Mouse (Mus musculus) midbrain, embryonic 15.5 days (tissue): ENCODE measurements around the gene Mrpl51. TPM values are rescaled to one million over a fixed set of nuclear protein-coding genes. Genes with fewer than 3 reads are reported as not detected.

Experiments
- ATAC-seq: fragments of 200-750 bp; cut with Nextera tagmentation; replicated peaks from 2 replicates; pipeline ENCODE4 v1.8.0; 2017; ENCODE audit warnings: moderate TSS enrichment
- H3K27ac ChIP-seq: fragments of 300-500 bp; sonication (generic); 2 replicates; pipeline ENCODE4 v1.5.1; 2015; ENCODE audit warnings: mild to moderate bottlenecking, inconsistent platforms
- H3K27me3 ChIP-seq: fragments of 300-500 bp; sonication (generic); replicated peaks from 2 replicates; pipeline ENCODE4 v1.6.1; 2015; ENCODE audit warnings: inconsistent platforms
- H3K36me3 ChIP-seq: fragments of 300-500 bp; sonication (generic); replicated peaks from 2 replicates; pipeline ENCODE4 v1.6.1; 2015; ENCODE audit warnings: inconsistent platforms
- H3K4me1 ChIP-seq: fragments of 300-500 bp; sonication (generic); 2 replicates; pipeline ENCODE4 v1.6.1; 2015; ENCODE audit warnings: inconsistent platforms
- H3K4me2 ChIP-seq: fragments of 300-500 bp; sonication (generic); 2 replicates; pipeline ENCODE4 v1.6.1; 2015; ENCODE audit warnings: inconsistent platforms, mild to moderate bottlenecking, moderate library complexity
- H3K4me3 ChIP-seq: fragments of 300-500 bp; sonication (generic); 2 replicates; pipeline ENCODE4 v1.5.1; 2015; ENCODE audit warnings: mild to moderate bottlenecking, inconsistent platforms
- H3K9ac ChIP-seq: fragments of 300-500 bp; sonication (generic); 2 replicates; pipeline ENCODE4 v1.6.1; 2015; ENCODE audit warnings: mild to moderate bottlenecking, inconsistent platforms
- H3K9me3 ChIP-seq: fragments of 300-500 bp; sonication (generic); 2 replicates; pipeline ENCODE4 v1.6.1; 2016; ENCODE audit warnings: inconsistent platforms
- WGBS: fragments of 180-500 bp; shearing (Covaris S2); methylation state at CpG from one replicate; pipeline ENCODE4 v1.1.7; 2015; ENCODE audit warnings: mixed read lengths; 5-methylcytosine and 5-hydroxymethylcytosine counted together
- polyA plus RNA-seq: library from polyadenylated mRNA; unstranded; fragments of >200 nt; fragmentation: Nextera tagmentation; extraction: Ambion mirVana; gene quantifications from 2 replicates; pipeline ENCODE4 v1.2.1, GENCODE M21; 2015

Mrpl51 gene
- polyA plus RNA-seq, 1 experiment from 2014 or later, result 129 TPM

DNA sequence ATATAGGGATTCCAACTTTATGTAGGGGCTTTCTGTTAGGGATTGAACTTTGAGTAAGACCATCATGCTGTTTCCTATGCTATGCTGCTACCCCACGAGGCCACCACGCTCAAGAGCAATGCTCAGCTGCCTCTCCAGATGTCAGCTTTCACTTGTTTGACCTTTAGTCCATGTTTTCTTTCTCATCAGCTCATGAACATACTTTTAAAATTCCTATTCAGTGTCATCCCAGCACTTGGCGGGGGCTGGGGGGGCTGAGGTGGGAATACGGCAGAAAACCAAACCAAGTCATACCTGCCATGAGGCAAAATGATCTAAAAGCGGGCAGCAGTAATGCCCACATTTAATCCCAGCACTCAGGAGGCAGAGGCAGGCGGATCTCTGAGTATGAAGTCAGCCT is 21.5 kb downstream of the Mrpl51 start:
- Histone ChIP-seq H3K4me1 (peaks cover 8% of the 10 kb centered on the region), H3K4me2 (no peak overlapping the region), H3K27me3 (peaks cover 20% of the 10 kb centered on the region), H3K4me3 (no peak overlapping the region), H3K27ac (no peak overlapping the region), H3K9ac (no peak overlapping the region), H3K36me3 (no peaks in the 10 kb centered on the region), H3K9me3 (no peaks in the 10 kb centered on the region)
- 64% methylated on average over 6 of the region's 6 CpGs for WGBS
- no peak for ATAC-seq

DNA sequence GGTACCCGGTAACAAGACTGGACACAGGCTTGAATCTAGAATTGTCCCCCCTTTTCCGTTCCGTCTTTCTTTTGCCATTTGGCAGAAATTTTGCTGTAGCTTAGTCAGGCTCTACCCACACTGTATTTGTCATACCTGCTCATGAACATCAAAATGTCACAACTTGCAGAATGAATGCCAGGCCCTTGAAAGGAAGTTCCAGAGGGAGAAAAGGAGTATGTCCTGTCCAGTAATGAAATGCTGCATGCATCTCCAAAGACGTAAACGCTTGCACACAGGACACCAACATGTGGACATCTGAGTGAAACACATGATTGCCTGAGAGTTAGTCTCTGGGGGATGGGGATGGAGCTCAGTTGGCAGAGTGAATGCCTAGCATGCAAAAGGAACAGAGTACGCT is 22.1 kb downstream of the Mrpl51 start:
- no peak overlapping the region for H3K9ac ChIP-seq
- H3K4me3 ChIP-seq, result no peak overlapping the region
- H3K27ac ChIP-seq, result no peak overlapping the region
- peaks cover 8% of the 10 kb centered on the region for H3K4me1 ChIP-seq
- no peak overlapping the region for H3K4me2 ChIP-seq
- no peaks in the 10 kb centered on the region for H3K9me3 ChIP-seq
- no peaks in the 10 kb centered on the region for H3K36me3 ChIP-seq
- WGBS, result 81% methylated on average over 6 of the region's 6 CpGs
- H3K27me3 ChIP-seq, result peaks cover 20% of the 10 kb centered on the region
- ATAC-seq, result no peak

DNA sequence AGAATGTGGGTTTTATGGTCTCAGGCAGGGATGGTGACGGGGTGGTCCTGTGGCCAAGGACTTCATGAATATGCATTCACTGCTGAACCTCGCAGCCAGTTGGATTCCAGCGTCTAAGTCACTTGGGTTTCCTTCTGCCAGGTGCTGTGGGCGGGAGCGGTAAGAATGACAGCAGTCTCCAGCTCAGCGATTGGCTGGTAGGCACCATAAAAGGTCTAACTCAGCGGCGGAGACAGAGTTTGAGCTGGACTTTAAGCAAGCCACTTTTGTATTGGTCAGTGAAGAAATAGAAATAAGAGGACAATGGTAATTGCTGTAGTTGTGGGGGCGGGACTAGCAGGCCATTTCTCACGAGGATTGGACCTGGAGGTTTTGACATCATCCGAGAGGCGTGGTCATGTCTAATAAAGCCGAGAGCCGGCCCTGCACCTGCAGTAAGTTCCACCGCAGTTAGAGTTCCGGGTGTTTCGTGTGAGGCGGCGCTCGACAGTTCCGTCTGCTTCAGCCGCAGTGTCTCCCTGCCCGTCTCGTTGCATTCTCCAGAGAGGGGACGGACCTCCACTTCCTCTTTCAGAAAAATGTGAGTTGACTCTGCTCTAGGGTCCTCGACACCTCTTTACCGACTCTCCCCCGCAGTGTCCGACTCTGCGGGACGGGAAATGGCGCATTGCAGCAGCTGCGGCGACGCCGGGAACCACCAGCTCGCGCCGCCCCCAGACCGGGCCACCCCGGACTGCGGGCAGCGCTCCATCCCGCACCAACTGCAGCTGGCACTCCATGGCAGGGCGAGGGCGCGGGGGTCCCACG is 23.8 kb downstream of the Mrpl51 start, which contains the start of gene Vamp1:
TSS of gene Vamp1 (plus strand) at position 404 of the 807 bp plus-strand sequence.
- Histone ChIP-seq H3K27ac (peak within 1 kb of the TSS; percentile 81), H3K9me3 (no peaks in the 10 kb centered on the region), H3K27me3 (peaks cover 20% of the 10 kb centered on the region), H3K9ac (peak within 1 kb of the TSS; percentile 80), H3K4me3 (peak within 1 kb of the TSS; percentile 73), H3K4me1 (peaks cover 8% of the 10 kb centered on the region), H3K36me3 (no peaks in the 10 kb centered on the region), H3K4me2 (peak within 1 kb of the TSS; percentile 90)
- WGBS, result under 1% methylated on average over 48 of the region's 48 CpGs
- peak; percentile 98 for ATAC-seq

DNA sequence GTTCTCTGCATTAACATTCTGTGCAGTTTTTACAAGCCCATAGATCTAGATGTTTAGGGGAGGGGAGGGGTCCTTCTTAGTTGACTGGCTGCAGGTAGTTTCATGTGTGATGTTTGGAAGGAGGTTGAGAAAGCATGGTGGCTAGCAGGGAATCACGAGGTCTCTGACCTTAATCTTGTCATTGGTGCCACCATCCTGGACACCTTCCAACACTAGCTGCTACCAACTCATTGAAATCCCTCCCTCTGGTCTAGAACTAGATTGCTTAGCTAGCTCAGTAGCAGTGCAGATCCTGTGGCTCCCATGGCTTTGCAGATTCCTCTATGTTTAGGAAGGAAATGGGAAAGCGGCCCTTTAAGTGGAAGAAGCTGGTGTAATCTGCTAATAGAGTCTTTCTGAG is 25.3 kb downstream of the Mrpl51 start:
- Histone ChIP-seq H3K9ac (no peak overlapping the region), H3K36me3 (no peaks in the 10 kb centered on the region), H3K4me3 (no peak overlapping the region), H3K27me3 (peaks cover 17% of the 10 kb centered on the region), H3K27ac (no peak overlapping the region), H3K9me3 (no peaks in the 10 kb centered on the region), H3K4me2 (no peak overlapping the region), H3K4me1 (peaks cover 8% of the 10 kb centered on the region)
- ATAC-seq, result no peak
- 78% methylated on average over 2 of the region's 2 CpGs for WGBS

DNA sequence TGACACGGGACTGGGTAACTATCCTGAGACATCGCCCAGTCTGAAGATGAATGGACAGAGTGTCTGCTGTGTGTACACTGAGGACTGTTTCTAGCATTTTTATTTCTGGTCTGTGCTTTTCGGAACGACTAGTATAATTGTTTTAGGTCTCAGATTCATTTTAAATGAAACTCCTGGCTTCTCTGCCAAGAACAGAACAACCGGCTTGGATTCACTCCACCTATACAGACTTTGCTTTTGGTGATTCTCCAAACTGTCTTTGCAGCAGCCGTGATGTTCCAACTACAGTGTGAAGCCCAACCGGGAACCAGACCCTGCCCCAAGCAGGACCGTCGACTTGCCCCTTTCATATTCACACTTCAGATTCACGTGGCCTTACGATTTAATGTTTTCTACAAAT is 26.3 kb downstream of the Mrpl51 start:
- no peaks in the 10 kb centered on the region for H3K9me3 ChIP-seq
- H3K4me1 ChIP-seq, result peaks cover 8% of the 10 kb centered on the region
- ATAC-seq, result no peak

DNA sequence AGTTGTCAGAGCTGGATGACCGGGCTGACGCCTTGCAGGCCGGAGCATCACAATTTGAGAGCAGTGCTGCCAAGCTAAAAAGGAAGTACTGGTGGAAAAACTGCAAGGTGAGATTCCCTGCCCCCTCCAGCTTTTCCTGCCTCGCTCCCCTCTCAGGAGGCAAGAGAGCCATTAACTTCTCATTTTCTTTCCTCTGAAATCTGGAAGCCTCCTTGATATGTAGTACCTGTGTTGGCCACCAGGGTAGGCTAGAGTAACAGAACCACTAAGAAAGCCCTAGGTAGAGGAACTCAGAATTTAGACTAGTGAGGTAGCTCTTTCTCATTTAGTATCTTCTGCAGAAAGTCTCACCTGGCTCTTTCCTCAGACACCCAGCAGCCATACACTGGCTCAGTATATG is 27.4 kb downstream of the Mrpl51 start:
- no peak overlapping the region for H3K4me3 ChIP-seq
- 84% methylated on average over 4 of the region's 4 CpGs for WGBS
- H3K36me3 ChIP-seq, result no peaks in the 10 kb centered on the region; the same call in 1 of the 2 replicates
- peaks cover 8% of the 10 kb centered on the region for H3K4me1 ChIP-seq
- H3K27ac ChIP-seq, result no peak overlapping the region
- no peak overlapping the region for H3K9ac ChIP-seq
- no peak overlapping the region for H3K4me2 ChIP-seq
- peaks cover under 1% of the 10 kb centered on the region; the same call in 1 of the 2 replicates for H3K27me3 ChIP-seq
- no peaks in the 10 kb centered on the region for H3K9me3 ChIP-seq
- no peak for ATAC-seq

More for the DNA sequence above, 26.3 kb downstream of the Mrpl51 start:
- H3K9ac ChIP-seq, result no peak overlapping the region
- no peak overlapping the region for H3K4me2 ChIP-seq
- no peaks in the 10 kb centered on the region for H3K36me3 ChIP-seq
- 89% methylated on average over 11 of the region's 11 CpGs for WGBS
- H3K4me3 ChIP-seq, result no peak overlapping the region
- peaks cover 11% of the 10 kb centered on the region for H3K27me3 ChIP-seq
- H3K27ac ChIP-seq, result no peak overlapping the region

DNA sequence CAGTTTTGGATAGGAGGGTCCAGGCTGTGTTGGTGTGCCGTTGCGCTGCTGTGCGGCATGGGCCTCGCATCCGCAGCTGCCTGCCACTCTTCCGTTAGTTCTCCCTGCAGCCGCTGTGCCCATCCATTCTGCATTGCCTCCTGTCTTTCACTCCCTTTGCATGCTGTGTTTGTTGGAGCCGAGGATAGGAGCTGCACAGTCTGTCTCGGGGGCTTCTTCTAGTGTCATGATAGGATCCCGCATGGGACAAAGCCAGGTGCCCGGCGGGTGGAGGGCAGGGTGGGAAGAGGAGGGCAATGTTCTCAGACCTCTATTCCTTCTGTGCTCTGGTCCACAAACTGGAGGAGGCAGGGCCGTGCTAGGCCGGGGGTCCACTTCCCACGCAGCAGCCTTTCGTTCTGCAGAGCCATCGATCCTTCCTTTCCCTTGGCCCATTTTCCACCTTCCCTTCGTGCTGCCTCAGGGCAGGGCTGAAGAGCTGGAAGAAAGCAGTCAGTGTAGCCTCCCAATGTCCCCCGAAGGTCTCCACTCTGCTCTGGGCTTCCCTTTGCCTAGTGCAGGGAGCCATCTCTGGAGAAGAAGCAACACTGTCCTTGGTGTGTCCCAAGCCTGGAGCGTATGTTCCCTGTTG is 29.6 kb downstream of the Mrpl51 start:
- H3K27ac ChIP-seq, result no peak overlapping the region
- 91% methylated on average over 20 of the region's 20 CpGs for WGBS
- ATAC-seq, result no peak

DNA sequence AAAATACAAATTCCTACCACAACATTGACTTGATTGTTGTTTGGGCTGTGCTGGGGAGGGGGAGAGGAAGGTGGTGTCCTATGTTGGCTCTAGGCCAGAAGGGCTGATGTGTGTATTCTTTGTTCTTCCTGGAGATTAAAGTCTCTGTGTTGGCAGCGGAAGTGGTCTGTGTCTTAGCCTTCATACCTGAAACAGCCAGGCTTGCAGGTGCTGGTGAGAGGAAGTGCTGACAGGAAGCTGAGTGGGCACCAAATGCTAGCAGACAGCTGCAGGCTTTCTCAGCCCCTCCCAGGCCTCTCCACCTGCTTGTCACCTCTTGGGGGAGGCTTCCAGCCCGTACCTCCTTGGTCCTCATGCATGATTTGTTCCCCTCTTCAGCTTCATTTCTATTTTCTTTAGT is 30.5 kb downstream of the Mrpl51 start:
- Histone ChIP-seq H3K4me1 (no peaks in the 10 kb centered on the region), H3K4me3 (no peak overlapping the region), H3K27ac (no peak overlapping the region), H3K9me3 (no peaks in the 10 kb centered on the region), H3K36me3 (no peaks in the 10 kb centered on the region; the same call in 1 of the 2 replicates), H3K27me3 (no peaks in the 10 kb centered on the region), H3K4me2 (no peak overlapping the region), H3K9ac (no peak overlapping the region)
- 83% methylated on average over 2 of the region's 2 CpGs for WGBS
- no peak for ATAC-seq

More for the DNA sequence above, 29.6 kb downstream of the Mrpl51 start:
- Histone ChIP-seq H3K9ac (no peak overlapping the region), H3K9me3 (no peaks in the 10 kb centered on the region), H3K36me3 (no peaks in the 10 kb centered on the region; the same call in 1 of the 2 replicates), H3K4me2 (no peak overlapping the region), H3K4me1 (peaks cover 4% of the 10 kb centered on the region), H3K27me3 (no peaks in the 10 kb centered on the region), H3K4me3 (no peak overlapping the region)

DNA sequence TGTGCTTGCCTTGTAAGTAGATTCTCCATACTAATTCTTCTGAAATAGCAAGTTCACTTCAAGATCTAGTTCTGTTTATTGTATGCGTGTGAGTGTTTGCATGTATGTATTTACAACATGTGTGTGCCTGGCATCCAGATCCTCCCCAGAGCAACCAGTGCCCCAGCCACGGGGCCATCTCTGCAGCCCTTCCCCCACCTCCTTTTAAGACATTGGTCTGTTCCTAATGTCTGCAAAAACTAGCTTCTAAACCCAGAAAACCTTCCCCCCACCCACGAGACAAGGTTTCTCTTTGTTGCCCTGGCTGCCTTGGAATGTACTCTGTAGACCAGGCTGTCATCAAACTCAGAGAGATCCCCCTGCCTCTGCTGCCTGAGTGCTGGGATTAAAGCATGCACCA is 31.0 kb downstream of the Mrpl51 start:
- Histone ChIP-seq H3K27me3 (no peaks in the 10 kb centered on the region), H3K9me3 (no peaks in the 10 kb centered on the region), H3K4me2 (no peak overlapping the region), H3K36me3 (no peaks in the 10 kb centered on the region; the same call in 1 of the 2 replicates), H3K4me1 (no peaks in the 10 kb centered on the region), H3K4me3 (no peak overlapping the region), H3K9ac (no peak overlapping the region), H3K27ac (no peak overlapping the region)
- WGBS, result 86% methylated on average over 3 of the region's 3 CpGs
- ATAC-seq, result no peak

DNA sequence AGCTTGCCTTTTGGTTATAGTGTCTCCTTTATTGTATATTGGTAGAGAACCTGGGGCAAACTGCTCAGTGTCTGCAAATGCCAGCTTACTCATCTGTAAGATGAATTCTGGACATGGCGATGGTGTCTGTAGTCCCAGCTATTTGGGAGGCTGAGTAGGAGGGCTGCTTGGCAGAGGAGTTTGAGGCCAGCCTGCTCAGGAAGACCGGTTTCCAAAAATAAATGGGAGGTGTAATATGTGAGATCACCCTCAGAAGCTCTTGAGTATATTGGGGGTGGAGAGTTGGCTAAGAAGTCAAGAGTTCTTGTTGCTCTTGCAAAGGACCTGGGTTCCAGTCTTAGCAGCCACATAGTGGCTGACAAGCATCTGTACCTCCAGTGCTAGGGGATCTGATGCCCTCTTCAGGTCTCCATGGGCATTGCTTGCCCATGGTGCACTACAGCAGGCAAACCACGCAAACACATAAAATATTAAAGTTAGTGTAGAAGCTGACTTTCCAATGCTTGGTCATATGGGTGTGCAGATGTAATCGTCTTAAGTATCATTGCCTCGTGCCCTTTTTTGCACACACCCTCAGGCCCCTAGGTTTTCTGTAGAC is 34.0 kb downstream of the Mrpl51 start:
- no peak overlapping the region for H3K4me3 ChIP-seq

DNA sequence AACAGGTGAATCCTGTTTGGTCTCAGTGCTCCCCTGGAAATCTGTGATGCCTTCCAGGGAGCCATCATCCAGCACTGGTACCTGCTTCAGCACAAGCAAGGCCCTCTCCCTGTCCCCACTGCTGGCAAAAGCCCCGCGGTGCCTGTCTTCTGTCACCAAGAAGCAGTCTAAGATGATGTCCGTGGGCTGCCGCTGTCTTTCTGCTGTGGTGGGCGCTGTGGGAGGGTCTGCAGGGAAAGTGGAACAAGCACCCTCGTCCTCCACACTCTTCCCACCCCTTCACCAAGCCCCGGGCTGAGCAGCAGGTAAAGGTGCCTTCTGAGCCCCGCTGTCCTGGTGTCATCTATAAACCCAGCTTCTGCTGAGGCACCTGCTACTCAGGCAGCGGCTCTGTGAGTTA is 39.0 kb downstream of the Mrpl51 start:
- Histone ChIP-seq H3K4me3 (no peak overlapping the region), H3K4me2 (peak overlapping the region; percentile 89), H3K27ac (peak overlapping the region; percentile 64; the same call in 1 of the 2 replicates), H3K9me3 (no peaks in the 10 kb centered on the region), H3K9ac (no peak overlapping the region), H3K36me3 (no peaks in the 10 kb centered on the region), H3K27me3 (no peaks in the 10 kb centered on the region), H3K4me1 (peaks cover 18% of the 10 kb centered on the region)
- ATAC-seq, result peak; percentile 41; the same call in 1 of the 2 replicates
- 67% methylated on average over 9 of the region's 9 CpGs for WGBS

More for the DNA sequence above, 34.0 kb downstream of the Mrpl51 start:
- Histone ChIP-seq H3K27ac (no peak overlapping the region), H3K4me1 (peaks cover 3% of the 10 kb centered on the region), H3K36me3 (no peaks in the 10 kb centered on the region; the same call in 1 of the 2 replicates), H3K9ac (no peak overlapping the region), H3K27me3 (no peaks in the 10 kb centered on the region), H3K4me2 (no peak overlapping the region), H3K9me3 (no peaks in the 10 kb centered on the region)
- no peak for ATAC-seq
- WGBS, result 78% methylated on average over 5 of the region's 5 CpGs
